Mouse (Mus musculus) kidney, embryonic 15.5 days (tissue): ENCODE measurements around the gene Jmjd8. TPM values are rescaled to one million over a fixed set of nuclear protein-coding genes. Genes with fewer than 3 reads are reported as not detected.

Experiments
- ATAC-seq: fragments of 200-750 bp; cut with Nextera tagmentation; replicated peaks from 2 replicates; pipeline ENCODE4 v1.8.0; 2017; ENCODE audit warnings: moderate TSS enrichment; ENCODE audit not compliant: low FRiP score
- H3K27ac ChIP-seq: fragments of 300-500 bp; sonication (generic); 2 replicates; pipeline ENCODE4 v1.5.1; 2015; ENCODE audit warnings: mild to moderate bottlenecking, inconsistent platforms
- H3K27me3 ChIP-seq: fragments of 300-500 bp; sonication (generic); 2 replicates; pipeline ENCODE4 v1.6.1; 2015; ENCODE audit warnings: inconsistent platforms
- H3K36me3 ChIP-seq: fragments of 300-500 bp; sonication (generic); 2 replicates; pipeline ENCODE4 v1.6.1; 2015; ENCODE audit warnings: inconsistent platforms
- H3K4me1 ChIP-seq: fragments of 300-500 bp; sonication (generic); 2 replicates; pipeline ENCODE4 v1.6.1; 2015; ENCODE audit warnings: inconsistent platforms
- H3K4me2 ChIP-seq: fragments of 300-500 bp; sonication (generic); 2 replicates; pipeline ENCODE4 v1.6.1; 2015; ENCODE audit warnings: moderate library complexity, mild to moderate bottlenecking, inconsistent platforms
- H3K4me3 ChIP-seq: fragments of 300-500 bp; sonication (generic); replicated peaks from 2 replicates; pipeline ENCODE4 v1.5.1; 2015; ENCODE audit warnings: mild to moderate bottlenecking, inconsistent platforms
- H3K9ac ChIP-seq: fragments of 300-500 bp; sonication (generic); 2 replicates; pipeline ENCODE4 v1.6.1; 2015; ENCODE audit warnings: mild to moderate bottlenecking, inconsistent platforms
- H3K9me3 ChIP-seq: fragments of 300-500 bp; sonication (generic); replicated peaks from 2 replicates; pipeline ENCODE4 v1.6.1; 2016; ENCODE audit warnings: inconsistent platforms
- WGBS: fragments of 180-500 bp; shearing (Covaris S2); methylation state at CpG from one replicate; pipeline ENCODE4 v1.1.7; 2015; ENCODE audit warnings: mixed read lengths; 5-methylcytosine and 5-hydroxymethylcytosine counted together
- polyA plus RNA-seq: library from polyadenylated mRNA; unstranded; fragments of >200 nt; fragmentation: Nextera tagmentation; extraction: Ambion mirVana; gene quantifications from 2 replicates; pipeline ENCODE4 v1.2.1, GENCODE M21; 2015

Jmjd8 gene
- polyA plus RNA-seq, 1 experiment from 2014 or later, result 61.4 TPM

- H3K9ac ChIP-seq, result peak overlapping the region; percentile 66
- no peak for ATAC-seq
- H3K36me3 ChIP-seq, result peaks cover 50% of the 10 kb centered on the region
- peak overlapping the region; percentile 95 for H3K4me2 ChIP-seq
- H3K4me1 ChIP-seq, result peaks cover 69% of the 10 kb centered on the region
- no peaks in the 10 kb centered on the region for H3K27me3 ChIP-seq
- peak overlapping the region; percentile 57 for H3K4me3 ChIP-seq
- no peaks in the 10 kb centered on the region for H3K9me3 ChIP-seq
- WGBS, result 85% methylated on average over 8 of the region's 8 CpGs
- H3K27ac ChIP-seq, result peak overlapping the region; percentile 95
These were observed 458 bp upstream of the Jmjd8 start for GRCm38 (mm10) chr17:25828223-25828594.

DNA sequence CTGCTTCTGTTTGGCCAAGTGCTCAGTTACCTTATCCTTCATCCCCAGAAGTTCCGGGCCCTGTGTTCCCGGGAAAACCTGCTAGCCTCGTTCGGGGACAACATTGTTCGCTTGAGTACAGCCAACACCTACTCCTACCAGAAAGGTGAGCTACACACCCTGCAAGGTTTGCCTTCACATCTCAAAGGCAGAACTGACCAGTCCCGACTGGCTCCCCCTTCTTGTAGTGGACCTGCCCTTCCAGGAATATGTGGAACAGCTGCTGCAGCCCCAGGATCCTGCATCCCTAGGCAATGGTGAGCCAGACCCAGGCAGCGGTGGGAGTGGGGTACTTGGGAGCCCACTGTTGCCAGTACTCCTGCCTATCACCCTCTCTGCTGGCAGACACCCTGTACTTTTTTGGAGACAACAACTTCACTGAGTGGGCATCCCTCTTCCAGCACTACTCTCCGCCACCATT, 921 bp downstream of the Jmjd8 start:
- Histone ChIP-seq H3K4me1 (peaks cover 71% of the 10 kb centered on the region), H3K4me2 (peak overlapping the region; percentile 95), H3K27me3 (no peaks in the 10 kb centered on the region), H3K4me3 (peak overlapping the region; percentile 57), H3K9me3 (no peaks in the 10 kb centered on the region), H3K9ac (peak overlapping the region; percentile 66), H3K36me3 (peaks cover 50% of the 10 kb centered on the region), H3K27ac (peak overlapping the region; percentile 95)
- ATAC-seq, result no peak
- 39% methylated on average over 8 of the region's 8 CpGs for WGBS

DNA sequence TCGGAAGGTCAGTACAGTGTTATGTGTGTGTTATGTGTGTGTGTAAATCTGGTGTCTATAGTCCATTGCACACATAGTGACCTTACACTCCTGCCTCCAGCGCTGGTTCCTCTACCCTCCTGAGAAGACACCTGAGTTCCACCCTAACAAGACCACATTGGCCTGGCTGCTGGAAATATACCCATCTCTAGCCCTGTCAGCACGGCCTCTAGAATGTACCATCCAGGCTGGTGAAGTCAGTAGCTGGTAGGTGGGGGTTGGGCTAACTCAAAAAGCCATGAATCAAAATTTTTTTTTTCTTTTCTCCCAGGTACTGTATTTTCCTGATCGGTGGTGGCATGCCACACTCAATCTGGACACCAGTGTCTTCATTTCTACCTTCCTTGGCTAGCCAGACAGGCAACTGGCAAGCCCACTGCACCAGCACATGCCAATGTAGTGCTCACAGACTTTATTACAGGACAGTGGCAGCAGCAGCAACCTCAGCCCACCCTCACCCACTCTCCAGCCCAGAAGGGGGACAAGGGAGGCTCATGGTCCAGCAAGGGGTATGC, 1.6 kb downstream of the Jmjd8 start:
- Histone ChIP-seq H3K4me1 (peaks cover 71% of the 10 kb centered on the region), H3K4me2 (peak overlapping the region; percentile 95), H3K9ac (0 out of 2 replicates have a peak overlapping the region, but pooled peaks have one; percentile 66), H3K27me3 (no peaks in the 10 kb centered on the region), H3K9me3 (no peaks in the 10 kb centered on the region), H3K4me3 (peak overlapping the region; percentile 64), H3K27ac (0 out of 2 replicates have a peak overlapping the region, but pooled peaks have one; percentile 95), H3K36me3 (peaks cover 56% of the 10 kb centered on the region)
- 85% methylated on average over 4 of the region's 4 CpGs for WGBS
- no peak for ATAC-seq

- Histone ChIP-seq H3K4me2 (peak overlapping the region; percentile 95), H3K36me3 (peaks cover 57% of the 10 kb centered on the region), H3K4me3 (peak overlapping the region; percentile 64), H3K27ac (0 out of 2 replicates have a peak overlapping the region, but pooled peaks have one; percentile 95), H3K9me3 (no peaks in the 10 kb centered on the region), H3K4me1 (peaks cover 73% of the 10 kb centered on the region), H3K9ac (peak overlapping the region; percentile 73; the same call in 1 of the 2 replicates), H3K27me3 (no peaks in the 10 kb centered on the region)
- no peak for ATAC-seq
- WGBS, result 90% methylated on average over 14 of the region's 14 CpGs
These were observed 2.3 kb downstream of the Jmjd8 start for GRCm38 (mm10) chr17:25830806-25831431.

- Histone ChIP-seq H3K9ac (peak overlapping the region; percentile 73), H3K27ac (peak overlapping the region; percentile 100), H3K9me3 (no peaks in the 10 kb centered on the region), H3K4me2 (peak overlapping the region; percentile 95), H3K4me3 (peak overlapping the region; percentile 64), H3K27me3 (no peaks in the 10 kb centered on the region), H3K4me1 (peaks cover 75% of the 10 kb centered on the region), H3K36me3 (peaks cover 51% of the 10 kb centered on the region)
- WGBS, result 55% methylated on average over 21 of the region's 21 CpGs
- ATAC-seq, result no peak
These were observed 3.0 kb downstream of the Jmjd8 start for GRCm38 (mm10) chr17:25831451-25832281.

DNA sequence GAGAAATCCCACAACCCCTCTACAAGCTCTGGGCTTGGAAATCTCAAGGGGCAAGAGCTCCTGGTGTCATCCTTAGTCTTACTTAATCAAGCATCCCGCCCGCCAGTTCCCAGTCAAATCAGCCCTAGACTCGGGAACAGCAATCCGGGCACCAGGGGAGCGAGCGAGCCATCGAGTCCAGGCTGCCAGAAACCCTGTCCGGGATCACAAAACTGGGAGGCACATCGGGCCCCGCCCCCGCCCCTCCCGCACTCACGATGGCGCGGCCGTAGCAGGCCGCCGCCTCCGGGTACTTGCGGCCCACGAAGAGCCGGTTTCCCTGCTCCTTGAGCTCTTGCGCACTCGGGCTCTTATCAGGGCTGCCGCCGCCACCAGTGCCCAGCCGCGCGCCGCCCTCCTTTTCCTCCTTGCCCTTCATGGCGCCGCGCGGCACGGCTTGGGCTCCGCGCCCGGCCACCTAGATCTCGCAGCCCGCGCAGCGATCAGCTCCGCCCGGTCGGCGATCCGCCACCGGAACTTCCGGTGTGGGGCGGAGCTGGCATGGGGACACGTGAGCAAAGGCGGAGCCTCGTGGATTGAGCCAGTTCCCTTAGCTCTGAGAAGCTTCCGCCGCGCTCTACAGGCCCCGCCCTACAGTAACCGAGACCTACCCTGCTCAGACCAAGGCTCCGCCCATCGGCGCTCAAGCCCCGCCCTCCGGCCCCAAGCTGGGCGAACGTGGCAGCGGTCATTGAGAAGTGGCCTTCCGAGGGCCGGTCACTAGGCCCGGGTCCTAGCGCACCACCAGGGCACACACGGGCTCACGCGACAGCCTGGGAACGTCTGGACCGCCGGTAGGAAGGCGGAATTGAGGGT, 4.0 kb downstream of the Jmjd8 start:
- peak; percentile 89 for ATAC-seq
- peak overlapping the region; percentile 64 for H3K4me3 ChIP-seq
- peak overlapping the region; percentile 100 for H3K27ac ChIP-seq

DNA sequence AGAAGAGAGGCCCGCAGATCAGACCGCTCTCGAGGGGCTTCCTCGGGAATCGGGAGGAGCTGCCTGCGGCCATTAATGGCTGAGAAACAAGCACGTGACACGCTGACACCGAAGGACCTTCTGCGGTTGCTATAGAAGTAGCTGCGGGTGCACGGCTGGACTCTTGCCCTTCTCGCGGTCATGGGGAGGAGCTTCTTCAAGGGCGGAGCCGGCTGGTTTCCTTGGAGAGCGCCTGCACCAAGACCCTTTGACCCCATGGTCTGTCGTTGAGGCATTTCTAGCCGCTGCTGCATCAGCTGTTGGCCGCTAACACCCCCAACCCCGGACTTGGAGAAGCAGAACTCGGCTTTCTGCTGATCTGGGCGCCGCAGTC, 4.6 kb downstream of the Jmjd8 start, which contains the start of gene Stub1:
Gene Stub1 (minus strand): TSS at position 114 of the 373 bp plus-strand sequence.
- Histone ChIP-seq H3K9me3 (no peaks in the 10 kb centered on the region), H3K4me1 (peaks cover 82% of the 10 kb centered on the region), H3K27me3 (no peaks in the 10 kb centered on the region), H3K9ac (peak within 1 kb of the TSS; percentile 73), H3K4me3 (peak within 1 kb of the TSS; percentile 64), H3K27ac (peak within 1 kb of the TSS; percentile 100), H3K36me3 (peaks cover 43% of the 10 kb centered on the region), H3K4me2 (peak within 1 kb of the TSS; percentile 95)
- peak; percentile 69 for ATAC-seq
- under 1% methylated on average over 24 of the region's 24 CpGs for WGBS

More for the DNA sequence above, 4.0 kb downstream of the Jmjd8 start:
- H3K4me1 ChIP-seq, result peaks cover 82% of the 10 kb centered on the region
- H3K36me3 ChIP-seq, result peaks cover 42% of the 10 kb centered on the region
- no peaks in the 10 kb centered on the region for H3K27me3 ChIP-seq
- H3K4me2 ChIP-seq, result peak overlapping the region; percentile 95
- H3K9me3 ChIP-seq, result no peaks in the 10 kb centered on the region
- under 1% methylated on average over 76 of the region's 77 CpGs for WGBS
- H3K9ac ChIP-seq, result peak overlapping the region; percentile 73

DNA sequence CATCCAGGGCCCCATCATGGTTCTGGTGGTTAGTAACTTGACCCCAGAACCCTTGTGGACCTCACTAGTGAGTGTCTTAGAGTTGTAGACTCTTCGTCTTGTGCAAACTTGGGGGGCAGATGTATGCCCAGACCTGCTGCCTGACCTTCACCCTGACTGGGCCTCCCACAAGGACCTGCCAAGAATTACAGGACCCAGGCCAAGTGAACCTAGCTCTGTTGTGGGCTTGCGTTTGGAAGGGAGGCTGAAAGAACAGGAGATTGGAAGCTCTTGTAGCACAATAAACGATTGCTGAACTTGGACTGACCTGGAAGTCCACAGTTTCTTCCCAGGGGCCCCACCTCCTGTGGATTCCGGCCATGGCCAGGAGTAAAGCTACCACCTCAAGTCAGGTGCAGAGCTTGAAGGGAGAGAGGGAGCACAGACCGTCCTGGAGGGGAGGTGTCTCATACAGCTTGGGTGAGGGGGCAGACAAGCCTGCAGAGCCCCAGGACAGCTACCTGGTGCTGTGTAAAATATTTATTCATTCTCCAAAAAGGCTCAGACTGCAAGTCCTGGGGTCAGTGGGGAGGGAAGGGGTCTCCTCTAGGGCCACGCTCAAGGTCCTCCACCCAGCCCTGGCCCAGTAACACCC, 5.4 kb downstream of the Jmjd8 start:
- Histone ChIP-seq H3K27me3 (no peaks in the 10 kb centered on the region), H3K4me2 (peak overlapping the region; percentile 95), H3K9me3 (no peaks in the 10 kb centered on the region), H3K4me1 (peaks cover 82% of the 10 kb centered on the region), H3K4me3 (peak overlapping the region; percentile 64), H3K27ac (peak overlapping the region; percentile 100), H3K36me3 (peaks cover 49% of the 10 kb centered on the region), H3K9ac (peak overlapping the region; percentile 73)
- ATAC-seq, result no peak
- 11% methylated on average over 6 of the region's 6 CpGs for WGBS

DNA sequence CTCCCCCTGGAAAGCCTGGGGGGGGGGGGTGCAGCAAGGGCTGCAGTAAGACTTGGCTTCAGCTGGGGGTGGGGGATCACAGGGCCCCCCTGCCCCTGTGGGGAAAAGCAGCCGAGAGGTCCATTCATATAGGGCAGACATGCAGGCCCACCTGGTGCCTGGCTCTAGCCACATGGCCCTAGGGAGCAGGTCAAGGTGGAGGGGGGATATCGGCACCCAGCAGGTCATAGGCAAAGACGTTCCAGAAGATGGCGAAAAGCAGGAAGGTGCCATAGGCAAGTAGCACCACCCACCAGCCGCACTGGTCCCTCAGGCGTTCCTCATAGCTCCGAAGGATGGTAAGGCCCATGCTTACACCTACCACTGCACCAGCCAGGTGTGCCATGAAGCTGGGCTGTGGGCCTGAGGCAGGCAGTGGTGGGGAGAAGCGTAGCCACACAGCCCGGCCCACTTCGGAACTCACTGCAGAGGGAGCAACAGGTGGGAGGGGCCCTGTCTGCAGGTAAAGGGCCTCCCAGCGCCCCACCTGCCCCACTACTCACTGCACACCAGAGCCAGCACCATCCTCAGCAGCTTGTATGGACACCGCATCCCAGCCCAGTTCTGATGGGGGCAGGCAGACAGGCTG, 6.0 kb downstream of the Jmjd8 start:
- H3K27ac ChIP-seq, result peak overlapping the region; percentile 100
- peak overlapping the region; percentile 73 for H3K9ac ChIP-seq
- peak overlapping the region; percentile 64 for H3K4me3 ChIP-seq
- H3K9me3 ChIP-seq, result no peaks in the 10 kb centered on the region
- 83% methylated on average over 12 of the region's 12 CpGs for WGBS
- peaks cover 77% of the 10 kb centered on the region for H3K4me1 ChIP-seq
- no peak for ATAC-seq
- no peaks in the 10 kb centered on the region for H3K27me3 ChIP-seq
- peak overlapping the region; percentile 95 for H3K4me2 ChIP-seq
- H3K36me3 ChIP-seq, result peaks cover 56% of the 10 kb centered on the region

DNA sequence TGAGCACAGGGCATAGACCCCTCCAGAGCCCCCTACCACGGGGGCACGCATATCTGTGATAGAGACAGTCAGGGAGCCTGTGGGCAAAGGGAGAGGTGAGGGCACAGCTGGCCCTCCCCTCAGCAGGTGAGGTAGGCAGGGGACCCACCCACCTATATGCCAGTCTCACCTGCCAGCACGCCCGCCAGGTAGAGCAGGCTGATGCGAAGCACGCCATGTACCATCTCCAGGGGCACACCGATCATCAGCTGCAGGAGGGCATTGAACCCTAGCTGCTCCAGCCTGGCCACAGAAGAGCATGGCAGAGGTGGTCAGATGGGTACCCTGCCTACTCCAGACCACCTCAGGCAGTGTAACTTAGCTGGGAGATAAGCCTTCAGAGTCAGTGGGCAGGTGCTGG, 6.6 kb downstream of the Jmjd8 start:
- H3K9ac ChIP-seq, result no peak overlapping the region
- 0 out of 2 replicates have a peak overlapping the region, but pooled peaks have one; percentile 64 for H3K4me3 ChIP-seq
- no peaks in the 10 kb centered on the region for H3K9me3 ChIP-seq
- peaks cover 56% of the 10 kb centered on the region for H3K36me3 ChIP-seq
- no peak overlapping the region for H3K27ac ChIP-seq
- peaks cover 74% of the 10 kb centered on the region for H3K4me1 ChIP-seq
- H3K4me2 ChIP-seq, result peak overlapping the region; percentile 95
- WGBS, result 90% methylated on average over 7 of the region's 7 CpGs
- no peaks in the 10 kb centered on the region for H3K27me3 ChIP-seq
- no peak for ATAC-seq
